Mouse (Mus musculus): ENCODE data around the gene Prdm15. TPM values are rescaled to one million over a fixed set of nuclear protein-coding genes. Genes with fewer than 3 reads are reported as not detected.

Prdm15 gene
- polyA plus RNA-seq, 1 experiment, result 9.9 TPM

DNA sequence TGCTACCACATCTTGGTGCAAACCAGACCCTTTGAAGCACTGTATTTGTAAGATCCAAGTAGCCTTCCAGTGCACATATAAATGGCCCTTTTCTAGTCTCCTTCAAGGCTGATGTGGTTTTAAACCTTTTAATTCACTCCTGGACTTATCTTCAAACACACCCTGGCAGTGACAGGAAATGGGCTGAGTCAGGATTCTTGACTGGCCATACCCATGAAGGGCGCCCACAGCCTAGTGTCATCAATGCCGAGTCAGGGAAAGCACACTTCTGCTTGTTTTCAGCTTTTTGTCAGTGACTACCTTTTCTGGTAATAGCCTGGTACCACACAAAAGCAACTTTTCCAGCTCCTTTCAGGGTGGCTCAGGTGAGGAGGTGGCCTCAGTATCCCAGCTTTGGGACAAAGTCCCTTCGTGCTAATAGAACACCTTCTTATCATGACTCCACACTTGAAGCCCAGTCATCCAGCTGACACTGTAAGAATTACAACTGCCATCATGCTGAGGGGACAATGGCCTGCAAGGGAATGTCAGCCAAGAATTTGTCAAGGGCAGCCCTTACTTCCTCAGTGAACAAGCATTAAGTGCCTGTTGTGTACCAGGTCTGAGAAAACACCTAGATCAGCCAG is 99.2 kb downstream of the Prdm15 start:
- Histone ChIP-seq H3K27ac (ENCODE audit: control insufficient read depth, insufficient read depth, low read depth, low read length, poor library complexity) (no peak overlapping the region), H3K4me1 (ENCODE audit: control insufficient read depth, insufficient read depth, low read length) (no peaks in the 10 kb centered on the region), H3K4me3 (replicated peaks; ENCODE audit: control insufficient read depth, low read depth, low read length) (no peak overlapping the region)
- no peak for TF ChIP-seq POLR2A (IDR thresholded peaks at IDR 0.05; ENCODE audit: borderline replicate concordance, control insufficient read depth, low read depth, low read length)
- no peak for TF ChIP-seq CTCF (IDR thresholded peaks at IDR 0.05; ENCODE audit: control insufficient read depth, insufficient read depth, low read length)
- 26% methylated on average over 3 of the region's 3 CpGs for WGBS

DNA sequence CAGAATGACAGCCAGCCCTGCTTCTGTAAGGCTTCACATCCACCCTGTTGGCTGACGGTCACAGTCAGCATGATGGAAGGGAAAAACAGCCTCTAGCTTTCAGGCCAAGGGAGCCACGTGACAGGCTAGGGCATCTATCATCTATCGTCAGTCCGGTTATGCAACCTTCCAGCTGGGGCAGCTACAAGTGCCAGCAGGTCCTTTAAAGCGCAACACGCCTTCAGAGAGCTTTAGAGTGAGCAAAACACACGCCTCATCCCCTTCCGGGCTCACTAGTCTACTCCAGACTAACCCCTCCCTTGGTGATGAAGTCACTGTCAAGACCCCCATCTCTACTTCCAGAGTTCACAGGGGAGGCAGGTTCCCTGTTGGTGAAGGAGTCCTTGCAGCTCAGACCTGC is 99.8 kb downstream of the Prdm15 start:
- no peak overlapping the region for H3K27ac ChIP-seq (ENCODE audit: control insufficient read depth, insufficient read depth, low read depth, low read length, poor library complexity)
- WGBS, result 14% methylated on average over 8 of the region's 8 CpGs
- no peak overlapping the region for H3K4me3 ChIP-seq (replicated peaks; ENCODE audit: control insufficient read depth, low read depth, low read length)
- no peaks in the 10 kb centered on the region for H3K4me1 ChIP-seq (ENCODE audit: control insufficient read depth, insufficient read depth, low read length)
- TF ChIP-seq CTCF (IDR thresholded peaks at IDR 0.05; ENCODE audit: control insufficient read depth, insufficient read depth, low read length) (no peak), POLR2A (IDR thresholded peaks at IDR 0.05; ENCODE audit: borderline replicate concordance, control insufficient read depth, low read depth, low read length) (no peak)

DNA sequence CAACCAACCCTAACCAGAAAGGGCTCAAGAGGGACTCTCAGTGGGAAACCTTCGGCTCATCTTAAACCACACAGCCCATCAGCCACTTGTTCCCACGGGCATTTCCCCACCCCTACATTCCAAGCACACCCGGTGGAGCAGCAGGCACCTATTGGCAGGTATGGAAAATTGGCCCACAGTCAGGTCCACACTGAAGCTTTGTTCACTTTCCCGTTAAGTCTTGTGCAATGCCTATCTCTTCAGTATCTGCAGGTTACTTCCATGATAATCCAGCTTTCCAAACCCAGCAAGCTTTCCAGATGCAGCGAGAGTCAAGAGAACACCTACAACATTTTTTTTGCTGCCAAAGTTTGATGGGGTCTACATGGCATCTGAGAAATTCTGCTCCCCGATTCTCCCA is 103.2 kb downstream of the Prdm15 start:
- H3K27ac ChIP-seq (ENCODE audit: control insufficient read depth, insufficient read depth, low read depth, low read length, poor library complexity), result no peak overlapping the region
- WGBS, result 80% methylated on average over 6 of the region's 6 CpGs

More for the DNA sequence above, 103.2 kb downstream of the Prdm15 start:
- Histone ChIP-seq H3K4me1 (ENCODE audit: control insufficient read depth, insufficient read depth, low read length) (no peaks in the 10 kb centered on the region), H3K4me3 (replicated peaks; ENCODE audit: control insufficient read depth, low read depth, low read length) (no peak overlapping the region)
- TF ChIP-seq CTCF (IDR thresholded peaks at IDR 0.05; ENCODE audit: control insufficient read depth, insufficient read depth, low read length) (no peak), POLR2A (IDR thresholded peaks at IDR 0.05; ENCODE audit: borderline replicate concordance, control insufficient read depth, low read depth, low read length) (no peak)

Other genes starting within 250 kb of the Prdm15 start
- not detected in 2 replicates for gene Tmprss2, start 240.7 kb downstream of the Prdm15 start, polyA plus RNA-seq (2011; ENCODE audit: insufficient read depth, insufficient read length, low replicate concordance, missing spikeins)
- not detected in 2 replicates for gene Ripk4, start 88.1 kb downstream of the Prdm15 start, polyA plus RNA-seq (2011; ENCODE audit: insufficient read depth, insufficient read length, low replicate concordance, missing spikeins)
- 5.7 and 7.1 TPM in 2 replicates for gene C2cd2, start 110.7 kb upstream of the Prdm15 start, polyA plus RNA-seq (2011; ENCODE audit: insufficient read depth, insufficient read length, low replicate concordance, missing spikeins)
- gene Zbtb21, start 110.8 kb upstream of the Prdm15 start, polyA plus RNA-seq (2011; ENCODE audit: insufficient read depth, insufficient read length, low replicate concordance, missing spikeins), result 3.9 and 13.8 TPM in 2 replicates
- gene B230307C23Rik, start 145.5 kb upstream of the Prdm15 start, polyA plus RNA-seq (2011; ENCODE audit: insufficient read depth, insufficient read length, low replicate concordance, missing spikeins), result 7.1 and 13.6 TPM in 2 replicates
- 2.5 and 4.2 TPM in 2 replicates for gene A630089N07Rik, start 230.6 kb upstream of the Prdm15 start, polyA plus RNA-seq (2011; ENCODE audit: insufficient read depth, insufficient read length, low replicate concordance, missing spikeins)